Mouse (Mus musculus): ENCODE measurements around the gene Slc7a9. TPM values are rescaled to one million over a fixed set of nuclear protein-coding genes. Genes with fewer than 3 reads are reported as not detected.

The Slc7a9 gene
- total RNA-seq, 2 experiments from 2014 or later, result not detected

Other genes with a start within 250 kb of the Slc7a9 start
- not detected in 2 replicates for gene Lrp3, start 233.3 kb upstream of the Slc7a9 start, total RNA-seq (2015)
- not detected in 2 replicates for gene Lrp3, start 233.3 kb upstream of the Slc7a9 start, total RNA-seq (2017)
- 12.2 and 13.0 TPM in 2 replicates for gene Gpatch1, start 130.4 kb upstream of the Slc7a9 start, total RNA-seq (2015)
- gene Gpatch1, start 130.4 kb upstream of the Slc7a9 start, total RNA-seq (2017), result 14.0 and 17.2 TPM in 2 replicates
- gene Rhpn2, start 114.6 kb upstream of the Slc7a9 start, total RNA-seq (2015), result not detected in 2 replicates
- 0.10 TPM in 1 of 2 replicates, not detected in the other for gene Rhpn2, start 114.6 kb upstream of the Slc7a9 start, total RNA-seq (2017)
- 17.2 and 24.1 TPM in 2 replicates for gene Faap24, start 52.0 kb upstream of the Slc7a9 start, total RNA-seq (2015)
- 16.3 and 18.9 TPM in 2 replicates for gene Faap24, start 52.0 kb upstream of the Slc7a9 start, total RNA-seq (2017)
- gene Cep89, start 51.8 kb upstream of the Slc7a9 start, total RNA-seq (2015), result 9.6 and 16.9 TPM in 2 replicates
- gene Cep89, start 51.8 kb upstream of the Slc7a9 start, total RNA-seq (2017), result 8.0 and 13.6 TPM in 2 replicates
- gene Tdrd12, start 88.9 kb downstream of the Slc7a9 start, total RNA-seq (2015), result 0.20 and 0.49 TPM in 2 replicates
- 0.68 TPM in 1 of 2 replicates, not detected in the other for gene Tdrd12, start 88.9 kb downstream of the Slc7a9 start, total RNA-seq (2017)
- 120 and 124 TPM in 2 replicates for gene Nudt19, start 107.5 kb downstream of the Slc7a9 start, total RNA-seq (2015)
- gene Nudt19, start 107.5 kb downstream of the Slc7a9 start, total RNA-seq (2017), result 41.1 and 61.3 TPM in 2 replicates
- gene Rgs9bp, start 136.8 kb downstream of the Slc7a9 start, total RNA-seq (2015), result 0.93 and 1.2 TPM in 2 replicates
- 0.92 and 1.0 TPM in 2 replicates for gene Rgs9bp, start 136.8 kb downstream of the Slc7a9 start, total RNA-seq (2017)
- 37.5 and 44.2 TPM in 2 replicates for gene Ankrd27, start 137.4 kb downstream of the Slc7a9 start, total RNA-seq (2015)
- gene Ankrd27, start 137.4 kb downstream of the Slc7a9 start, total RNA-seq (2017), result 55.8 and 57.1 TPM in 2 replicates
- gene Pdcd5, start 198.7 kb downstream of the Slc7a9 start, total RNA-seq (2015), result 133 and 147 TPM in 2 replicates
- gene Pdcd5, start 198.7 kb downstream of the Slc7a9 start, total RNA-seq (2017), result 68.4 and 77.5 TPM in 2 replicates

Measured in megakaryocyte progenitor cell, adult 5-6 weeks (primary cell).